Mouse (Mus musculus): ENCODE data around the gene Csnk1g1. TPM values are rescaled to one million over a fixed set of nuclear protein-coding genes. Genes with fewer than 3 reads are reported as not detected.

Csnk1g1 gene
- polyA plus RNA-seq, 1 experiment: 20.3 TPM

DNA sequence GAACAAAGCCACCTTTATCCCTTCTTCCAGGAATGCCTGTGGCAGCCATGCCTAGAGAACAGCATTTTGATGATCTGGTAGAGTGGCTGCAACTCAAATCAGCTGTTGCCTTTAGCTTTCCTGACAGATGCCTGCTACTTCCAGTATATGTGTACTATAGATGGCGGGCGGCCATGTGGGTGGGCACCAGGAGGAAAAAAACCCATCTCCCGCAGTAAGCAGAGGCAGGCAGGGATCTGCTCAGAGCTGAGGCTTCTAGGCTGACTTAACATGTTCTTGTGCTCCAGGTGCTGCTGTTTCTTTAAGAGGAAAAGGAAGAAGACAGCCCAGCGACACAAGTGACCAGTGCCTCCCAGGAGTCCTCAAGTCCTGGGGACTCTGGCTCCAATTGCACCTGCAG lies 130.6 kb downstream of the Csnk1g1 start:
- Histone ChIP-seq H3K4me1 (ENCODE audit: control insufficient read depth, insufficient read depth, low read length) (no peaks in the 10 kb centered on the region), H3K4me3 (ENCODE audit: control insufficient read depth, low read depth, low read length) (no peak overlapping the region), H3K36me3 (ENCODE audit: control insufficient read depth, insufficient read depth, low read length) (no peaks in the 10 kb centered on the region; the same call in 1 of the 2 replicates), H3K27me3 (ENCODE audit: control insufficient read depth, insufficient read depth, low read length) (no peaks in the 10 kb centered on the region), H3K27ac (ENCODE audit: control insufficient read depth, insufficient read depth, low read depth, low read length) (no peak overlapping the region)
- no peak for TF ChIP-seq CTCF (IDR thresholded peaks at IDR 0.05; ENCODE audit: control insufficient read depth, insufficient read depth, insufficient replicate concordance, low read depth, low read length)
- no peak for TF ChIP-seq POLR2A (IDR thresholded peaks at IDR 0.05; ENCODE audit: control insufficient read depth, low read depth, low read length)

DNA sequence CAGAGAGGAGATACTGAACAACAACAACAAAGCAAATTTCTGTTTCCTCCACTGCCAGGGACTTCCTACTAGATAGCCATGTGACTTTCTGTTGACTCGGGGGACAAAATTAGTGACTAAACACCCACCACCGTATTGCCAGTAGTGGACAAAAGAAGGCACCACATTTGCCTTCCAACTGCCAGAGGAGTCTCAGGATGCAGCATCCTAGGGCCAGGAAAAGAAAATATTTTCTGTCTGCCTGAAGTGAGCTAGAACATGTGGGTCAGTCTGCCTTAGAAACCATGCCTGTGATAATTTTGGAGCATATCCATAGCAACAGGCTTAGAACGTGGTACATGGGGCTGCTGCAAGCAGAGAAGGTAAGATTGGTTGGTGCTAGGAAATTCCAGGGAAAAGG lies 132.1 kb downstream of the Csnk1g1 start:
- H3K4me3 ChIP-seq (ENCODE audit: control insufficient read depth, low read depth, low read length): no peak overlapping the region
- H3K27ac ChIP-seq (ENCODE audit: control insufficient read depth, insufficient read depth, low read depth, low read length): no peak overlapping the region
- no peaks in the 10 kb centered on the region; the same call in 1 of the 2 replicates for H3K36me3 ChIP-seq (ENCODE audit: control insufficient read depth, insufficient read depth, low read length)
- H3K4me1 ChIP-seq (ENCODE audit: control insufficient read depth, insufficient read depth, low read length): no peaks in the 10 kb centered on the region
- no peaks in the 10 kb centered on the region for H3K27me3 ChIP-seq (ENCODE audit: control insufficient read depth, insufficient read depth, low read length)
- TF ChIP-seq CTCF (IDR thresholded peaks at IDR 0.05; ENCODE audit: control insufficient read depth, insufficient read depth, insufficient replicate concordance, low read depth, low read length) (no peak), POLR2A (IDR thresholded peaks at IDR 0.05; ENCODE audit: control insufficient read depth, low read depth, low read length) (no peak)

GRCm38 (mm10) chr9:66042331-66042730 lies 133.6 kb downstream of the Csnk1g1 start:
- Histone ChIP-seq H3K4me3 (ENCODE audit: control insufficient read depth, low read depth, low read length) (no peak overlapping the region), H3K36me3 (ENCODE audit: control insufficient read depth, insufficient read depth, low read length) (no peaks in the 10 kb centered on the region; the same call in 1 of the 2 replicates), H3K4me1 (ENCODE audit: control insufficient read depth, insufficient read depth, low read length) (no peaks in the 10 kb centered on the region), H3K27ac (ENCODE audit: control insufficient read depth, insufficient read depth, low read depth, low read length) (no peak overlapping the region), H3K27me3 (ENCODE audit: control insufficient read depth, insufficient read depth, low read length) (no peaks in the 10 kb centered on the region)
- no peak for TF ChIP-seq POLR2A (IDR thresholded peaks at IDR 0.05; ENCODE audit: control insufficient read depth, low read depth, low read length)
- TF ChIP-seq CTCF (IDR thresholded peaks at IDR 0.05; ENCODE audit: control insufficient read depth, insufficient read depth, insufficient replicate concordance, low read depth, low read length): no peak

GRCm38 (mm10) chr9:66043241-66043640 lies 134.5 kb downstream of the Csnk1g1 start:
- H3K27ac ChIP-seq (ENCODE audit: control insufficient read depth, insufficient read depth, low read depth, low read length): no peak overlapping the region
- H3K36me3 ChIP-seq (ENCODE audit: control insufficient read depth, insufficient read depth, low read length): no peaks in the 10 kb centered on the region; the same call in 1 of the 2 replicates
- H3K27me3 ChIP-seq (ENCODE audit: control insufficient read depth, insufficient read depth, low read length): no peaks in the 10 kb centered on the region
- TF ChIP-seq CTCF (IDR thresholded peaks at IDR 0.05; ENCODE audit: control insufficient read depth, insufficient read depth, insufficient replicate concordance, low read depth, low read length): no peak
- no peak for TF ChIP-seq POLR2A (IDR thresholded peaks at IDR 0.05; ENCODE audit: control insufficient read depth, low read depth, low read length)
- H3K4me3 ChIP-seq (ENCODE audit: control insufficient read depth, low read depth, low read length): no peak overlapping the region
- no peaks in the 10 kb centered on the region for H3K4me1 ChIP-seq (ENCODE audit: control insufficient read depth, insufficient read depth, low read length)

DNA sequence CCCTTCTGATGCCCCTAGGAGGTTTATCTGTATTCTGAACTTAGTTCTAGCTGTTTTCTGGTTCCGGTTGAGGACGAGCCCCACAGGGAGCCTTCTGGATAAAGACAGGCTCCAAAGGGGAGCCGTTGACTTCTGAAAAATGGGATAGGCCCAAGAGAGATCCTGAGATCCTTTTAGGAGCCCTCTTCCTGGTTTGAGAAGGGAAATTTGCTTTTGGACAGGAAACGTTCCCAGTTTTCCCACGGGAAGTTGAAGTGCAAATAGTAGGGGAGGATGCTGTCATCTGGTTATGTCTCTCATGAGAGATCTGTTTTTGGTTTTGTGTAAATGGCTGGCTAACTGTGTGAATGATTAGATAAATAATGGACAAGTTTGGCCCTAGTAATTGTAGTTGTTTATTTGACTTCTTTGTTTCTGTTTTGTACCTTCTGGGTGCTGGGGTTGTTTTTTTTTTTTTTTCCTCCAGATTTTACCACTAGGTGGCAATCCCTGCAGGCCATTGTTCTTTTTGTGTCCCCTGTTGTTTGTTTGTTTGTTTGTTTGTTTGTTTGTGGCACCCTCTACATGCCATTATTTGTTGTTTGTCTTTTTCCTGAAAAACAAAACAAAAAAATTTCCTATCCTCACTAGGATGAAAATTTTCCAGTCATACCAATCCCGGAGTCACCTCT lies 141.3 kb downstream of the Csnk1g1 start:
- Histone ChIP-seq H3K4me1 (ENCODE audit: control insufficient read depth, insufficient read depth, low read length) (no peaks in the 10 kb centered on the region), H3K27ac (ENCODE audit: control insufficient read depth, insufficient read depth, low read depth, low read length) (no peak overlapping the region), H3K27me3 (ENCODE audit: control insufficient read depth, insufficient read depth, low read length) (no peaks in the 10 kb centered on the region), H3K4me3 (ENCODE audit: control insufficient read depth, low read depth, low read length) (no peak overlapping the region), H3K36me3 (ENCODE audit: control insufficient read depth, insufficient read depth, low read length) (no peaks in the 10 kb centered on the region)
- no peak for TF ChIP-seq CTCF (IDR thresholded peaks at IDR 0.05; ENCODE audit: control insufficient read depth, insufficient read depth, insufficient replicate concordance, low read depth, low read length)
- no peak for TF ChIP-seq POLR2A (IDR thresholded peaks at IDR 0.05; ENCODE audit: control insufficient read depth, low read depth, low read length)

- H3K27ac ChIP-seq (ENCODE audit: control insufficient read depth, insufficient read depth, low read depth, low read length): no peak overlapping the region
- no peaks in the 10 kb centered on the region for H3K36me3 ChIP-seq (ENCODE audit: control insufficient read depth, insufficient read depth, low read length)
- TF ChIP-seq POLR2A (IDR thresholded peaks at IDR 0.05; ENCODE audit: control insufficient read depth, low read depth, low read length) (no peak), CTCF (IDR thresholded peaks at IDR 0.05; ENCODE audit: control insufficient read depth, insufficient read depth, insufficient replicate concordance, low read depth, low read length) (no peak)
Observed at GRCm38 (mm10) chr9:66051493-66051892, 142.8 kb downstream of the Csnk1g1 start.

DNA sequence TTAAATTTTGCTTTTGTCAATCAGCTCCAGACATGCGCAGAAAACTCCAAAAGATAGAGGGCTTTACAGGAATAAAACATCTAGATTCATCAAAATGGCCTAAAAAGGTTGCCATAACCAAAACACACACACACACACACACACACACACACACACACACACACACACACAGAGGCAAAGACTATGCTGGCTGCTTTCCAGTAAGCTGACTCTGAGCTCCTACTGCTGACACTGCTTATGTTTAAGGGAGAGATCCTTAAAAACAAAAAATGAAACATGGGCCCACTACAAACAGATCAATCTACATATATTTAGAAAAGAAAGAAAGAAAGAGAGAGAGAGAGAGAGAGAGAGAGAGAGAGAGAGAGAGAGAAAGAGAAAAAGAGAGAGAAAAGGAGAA lies 144.0 kb downstream of the Csnk1g1 start:
- Histone ChIP-seq H3K27ac (ENCODE audit: control insufficient read depth, insufficient read depth, low read depth, low read length) (no peak overlapping the region), H3K4me3 (ENCODE audit: control insufficient read depth, low read depth, low read length) (no peak overlapping the region), H3K27me3 (ENCODE audit: control insufficient read depth, insufficient read depth, low read length) (no peaks in the 10 kb centered on the region), H3K36me3 (ENCODE audit: control insufficient read depth, insufficient read depth, low read length) (no peaks in the 10 kb centered on the region), H3K4me1 (ENCODE audit: control insufficient read depth, insufficient read depth, low read length) (no peaks in the 10 kb centered on the region)
- no peak for TF ChIP-seq POLR2A (IDR thresholded peaks at IDR 0.05; ENCODE audit: control insufficient read depth, low read depth, low read length)
- no peak for TF ChIP-seq CTCF (IDR thresholded peaks at IDR 0.05; ENCODE audit: control insufficient read depth, insufficient read depth, insufficient replicate concordance, low read depth, low read length)

More at GRCm38 (mm10) chr9:66051493-66051892, 142.8 kb downstream of the Csnk1g1 start:
- Histone ChIP-seq H3K27me3 (ENCODE audit: control insufficient read depth, insufficient read depth, low read length) (no peaks in the 10 kb centered on the region), H3K4me1 (ENCODE audit: control insufficient read depth, insufficient read depth, low read length) (no peaks in the 10 kb centered on the region), H3K4me3 (ENCODE audit: control insufficient read depth, low read depth, low read length) (no peak overlapping the region)
